Mouse (Mus musculus) CH12.LX (cell line): Measurements from ENCODE around the gene Pithd1. TPM values are rescaled to one million over a fixed set of nuclear protein-coding genes. Genes with fewer than 3 reads are reported as not detected.

Source experiments
- DNase-seq: peaks from one replicate; pipeline ENCODE4 v3.0.0-alpha.2; 2013; ENCODE audit errors: extremely low read depth
- H3K27ac ChIP-seq: 2 replicates; pipeline ENCODE4 v1.5.1; 2012; ENCODE audit warnings: low read depth, mild to moderate bottlenecking, control low read depth, moderate library complexity; ENCODE audit not compliant: insufficient read depth
- H3K27me3 ChIP-seq: replicated peaks from 2 replicates; pipeline ENCODE3; 2012; ENCODE audit warnings: inconsistent platforms
- H3K36me3 ChIP-seq, 2 experiments: replicated peaks in 1 of 2; 2 replicates each; pipeline versions ENCODE3 to v1.6.1; 2012; ENCODE audit warnings: inconsistent platforms in 1 of 2, low read length in 1 of 2, mild to moderate bottlenecking in 1 of 2, mixed read lengths in 1 of 2, moderate library complexity in 1 of 2; ENCODE audit not compliant: control insufficient read depth in 1 of 2, insufficient read depth in 1 of 2
- H3K4me1 ChIP-seq, 2 experiments: 2 replicates each; pipeline ENCODE4 v1.6.1; 2012; ENCODE audit warnings: inconsistent platforms in 1 of 2, moderate library complexity in 1 of 2; ENCODE audit not compliant: insufficient read depth in 2 of 2, control insufficient read depth in 1 of 2
- H3K4me2 ChIP-seq: 2 replicates; pipeline ENCODE4 v1.6.1; 2012; ENCODE audit warnings: low read depth, mild to moderate bottlenecking, control low read depth; ENCODE audit not compliant: poor library complexity, insufficient read depth, severe bottlenecking
- H3K4me3 ChIP-seq, 3 experiments: fragments of 150-350 bp in 1 of 3; sonication (generic) in 1 of 3; replicated peaks in 1 of 3; 2 replicates each; pipeline versions ENCODE3 to v1.5.1; 2011 to 2012; ENCODE audit warnings: low read depth in 2 of 3, low read length in 2 of 3, mild to moderate bottlenecking in 2 of 3, moderate library complexity in 2 of 3, control low read depth in 1 of 3, improper control_type of control experiment in 1 of 3, inconsistent platforms in 1 of 3, mixed read lengths in 1 of 3; ENCODE audit not compliant: poor library complexity in 1 of 3
- H3K79me2 ChIP-seq: replicated peaks from 2 replicates; pipeline ENCODE4 v1.6.1; 2012; ENCODE audit warnings: mild to moderate bottlenecking, moderate library complexity; ENCODE audit not compliant: control insufficient read depth, poor library complexity, insufficient read depth, severe bottlenecking; ENCODE audit errors: extremely low read depth
- H3K9ac ChIP-seq: 2 replicates; pipeline ENCODE4 v1.6.1; 2012; ENCODE audit warnings: low read depth, mild to moderate bottlenecking, control low read depth, moderate library complexity; ENCODE audit not compliant: insufficient read depth
- H3K9me3 ChIP-seq: replicated peaks from 2 replicates; pipeline ENCODE3; 2012; ENCODE audit warnings: low read length, inconsistent platforms, mixed read lengths
- BHLHE40 ChIP-seq: IDR thresholded peaks from 2 replicates; pipeline ENCODE4 v1.6.1; 2011; ENCODE audit warnings: mild to moderate bottlenecking, low read depth, low read length, improper control_type of control experiment
- CHD1 ChIP-seq: IDR thresholded peaks from 2 replicates; pipeline ENCODE4 v1.6.1; 2012; ENCODE audit warnings: low read depth, low read length, improper control_type of control experiment, inconsistent platforms
- CTCF ChIP-seq, 2 experiments: IDR thresholded peaks in 1 of 2; conservative IDR thresholded peaks in 1 of 2; 2 replicates each; pipeline ENCODE4 v1.5.1; 2011 to 2012; ENCODE audit warnings: low read depth in 2 of 2, low read length in 2 of 2, improper control_type of control experiment in 1 of 2, inconsistent platforms in 1 of 2, mild to moderate bottlenecking in 1 of 2, moderate library complexity in 1 of 2
- ELF1 ChIP-seq: IDR thresholded peaks from 2 replicates; pipeline ENCODE4 v1.6.1; 2014; ENCODE audit warnings: low read depth, mild to moderate bottlenecking, inconsistent platforms, low read length, improper control_type of control experiment
- HCFC1 ChIP-seq: IDR thresholded peaks from 2 replicates; pipeline ENCODE4 v1.6.1; 2012; ENCODE audit warnings: low read depth, mild to moderate bottlenecking, inconsistent platforms, low read length, improper control_type of control experiment
- IRF4 ChIP-seq: IDR thresholded peaks from 2 replicates; pipeline ENCODE4 v1.6.1; 2014; ENCODE audit warnings: low read depth, mild to moderate bottlenecking, inconsistent platforms, low read length, improper control_type of control experiment
- JUND ChIP-seq: conservative IDR thresholded peaks from 2 replicates; pipeline ENCODE4 v1.6.1; 2011; ENCODE audit warnings: low read depth, low read length, improper control_type of control experiment
- KAT2A ChIP-seq: IDR thresholded peaks from 2 replicates; pipeline ENCODE4 v1.6.1; 2012; ENCODE audit warnings: low read length, improper control_type of control experiment, inconsistent platforms; ENCODE audit not compliant: insufficient replicate concordance
- MAFK ChIP-seq: IDR thresholded peaks from 2 replicates; pipeline ENCODE4 v1.6.1; 2011; ENCODE audit warnings: low read length, improper control_type of control experiment; ENCODE audit not compliant: insufficient replicate concordance
- MAX ChIP-seq: IDR thresholded peaks from 2 replicates; pipeline ENCODE4 v1.6.1; 2011; ENCODE audit warnings: low read length, improper control_type of control experiment
- MAZ ChIP-seq: IDR thresholded peaks from 2 replicates; pipeline ENCODE4 v1.6.1; 2012; ENCODE audit warnings: low read depth, mild to moderate bottlenecking, inconsistent platforms, low read length, improper control_type of control experiment, moderate library complexity
- MEF2A ChIP-seq: IDR thresholded peaks from 2 replicates; pipeline ENCODE4 v1.6.1; 2014; ENCODE audit warnings: low read depth, mild to moderate bottlenecking, inconsistent platforms, low read length, improper control_type of control experiment, borderline replicate concordance
- MXI1 ChIP-seq: IDR thresholded peaks from 2 replicates; pipeline ENCODE4 v1.6.1; 2011; ENCODE audit warnings: mild to moderate bottlenecking, low read depth, low read length, improper control_type of control experiment
- MYC ChIP-seq: IDR thresholded peaks from 2 replicates; pipeline ENCODE4 v1.6.1; 2011; ENCODE audit warnings: low read depth, mild to moderate bottlenecking, improper control_type of control experiment, low read length
- NELFE ChIP-seq: IDR thresholded peaks from 2 replicates; pipeline ENCODE4 v1.6.1; 2011; ENCODE audit warnings: low read depth, low read length, improper control_type of control experiment
- NRF1 ChIP-seq: IDR thresholded peaks from 2 replicates; pipeline ENCODE4 v1.6.1; 2014; ENCODE audit warnings: low read depth, mild to moderate bottlenecking, inconsistent platforms, low read length, improper control_type of control experiment, moderate library complexity
- POLR2A ChIP-seq: IDR thresholded peaks from 2 replicates; pipeline ENCODE4 v1.6.1; 2011; ENCODE audit warnings: low read depth, mild to moderate bottlenecking, improper control_type of control experiment, low read length
- POLR2AphosphoS2 ChIP-seq: IDR thresholded peaks from 2 replicates; pipeline ENCODE4 v1.6.1; 2011; ENCODE audit warnings: low read depth, low read length, improper control_type of control experiment
- SIN3A ChIP-seq: IDR thresholded peaks from 2 replicates; pipeline ENCODE4 v1.6.1; 2012; ENCODE audit warnings: low read length, improper control_type of control experiment, inconsistent platforms
- SMC3 ChIP-seq: IDR thresholded peaks from 2 replicates; pipeline ENCODE4 v1.6.1; 2011; ENCODE audit warnings: low read depth, low read length, improper control_type of control experiment
- TBP ChIP-seq: conservative IDR thresholded peaks from 2 replicates; pipeline ENCODE4 v1.6.1; 2011; ENCODE audit warnings: low read depth, low read length, improper control_type of control experiment
- TCF12 ChIP-seq: IDR thresholded peaks from 2 replicates; pipeline ENCODE4 v1.6.1; 2014; ENCODE audit warnings: low read depth, mild to moderate bottlenecking, inconsistent platforms, low read length, improper control_type of control experiment
- UBTF ChIP-seq: IDR thresholded peaks from 2 replicates; pipeline ENCODE4 v1.6.1; 2012; ENCODE audit warnings: low read depth, mild to moderate bottlenecking, inconsistent platforms, low read length, improper control_type of control experiment, moderate library complexity
- ZMIZ1 ChIP-seq: IDR thresholded peaks from 2 replicates; pipeline ENCODE4 v1.6.1; 2012; ENCODE audit warnings: low read depth, mild to moderate bottlenecking, inconsistent platforms, low read length, improper control_type of control experiment
- ZNF384 ChIP-seq: IDR thresholded peaks from 2 replicates; pipeline ENCODE4 v1.6.1; 2012; ENCODE audit warnings: low read depth, low read length, improper control_type of control experiment, inconsistent platforms
- dilution Hi-C: fragments of 300-500 bp; cut with MboI; formaldehyde crosslinking; loops from 2 replicates; pipeline ENCODE4 v1.14.3; 2020; ENCODE audit warnings: low sequenced_read_pairs; ENCODE audit not compliant: extremely low pct_unique_long_range_greater_than_20kb, extremely low pct_ligation_motif_present
- in situ Hi-C: fragments of 300-500 bp; cut with MboI; formaldehyde crosslinking; loops from 3 replicates; pipeline ENCODE4 v1.14.3; 2019; ENCODE audit warnings: low sequenced_read_pairs, low pct_ligation_motif_present, low pct_unique_long_range_greater_than_20kb, mixed read lengths
- polyA plus RNA-seq: library from polyadenylated mRNA; unstranded; fragments of >175 nt; gene quantifications from 2 replicates; pipeline ENCODE4 v1.2.1, GENCODE M21; 2012; ENCODE audit warnings: low read depth; ENCODE audit not compliant: insufficient read length
- total RNA-seq, 2 experiments: library from RNA; depleted of rRNA; stranded (reverse); fragments of 300-350 nt in 1 of 2; fragments of >200 nt in 1 of 2; gene quantifications; 2 replicates each; pipeline ENCODE4 v1.2.3; 2012 to 2014

The Pithd1 gene
- total RNA-seq (2012; rRNA removed) (53.2 and 65.4 TPM in 2 replicates), total RNA-seq (2014; rRNA removed) (87.5 and 93.2 TPM in 2 replicates), polyA plus RNA-seq (53.2 and 67.1 TPM in 2 replicates)

DNA sequence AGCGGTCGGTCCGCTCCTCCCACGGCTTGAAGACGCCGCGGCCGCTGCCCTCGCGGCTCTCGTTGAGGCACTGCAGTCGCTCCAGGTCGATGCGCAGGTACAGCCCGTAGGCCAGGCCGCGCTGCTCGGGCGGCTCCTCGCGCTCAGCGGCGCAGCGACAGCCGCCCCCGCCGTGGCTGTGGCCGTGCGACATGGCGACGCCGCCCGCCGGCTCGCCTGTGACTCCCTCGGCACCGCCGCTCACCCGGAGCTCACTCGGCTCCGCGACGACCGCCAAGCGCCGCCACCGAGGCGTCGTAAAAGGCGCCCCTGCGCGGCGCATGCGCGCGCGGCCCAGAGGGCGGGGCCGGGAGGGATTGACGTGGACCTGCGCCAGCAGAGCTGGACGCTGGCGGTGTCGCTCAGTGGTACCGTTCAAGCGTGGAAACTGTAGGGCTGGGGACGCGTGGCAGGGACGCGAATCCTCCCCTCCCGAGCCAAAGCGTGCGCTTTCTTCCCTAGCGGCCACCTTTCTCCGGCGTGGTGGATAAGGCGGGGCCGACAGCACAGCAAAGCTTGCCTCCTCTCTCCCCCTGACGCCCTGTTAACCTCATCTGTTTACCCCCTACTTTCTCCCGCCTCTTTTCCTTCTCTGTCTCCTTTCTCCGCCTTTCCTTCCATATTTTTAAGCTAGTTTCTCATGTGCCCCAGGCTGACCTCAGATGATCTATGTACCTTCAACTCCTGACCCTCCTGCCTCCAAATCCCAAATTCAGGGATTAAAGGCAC is at the start of gene Pithd1:
TSS of gene Pithd1 (minus strand) at position 322 of the 768 bp plus-strand sequence.
- H3K4me1 ChIP-seq = peaks cover 2 to 26% of the 10 kb centered on the region in 2 experiments; a peak in 2 of 4 replicates
- DNase-seq = peak; percentile 91

DNA sequence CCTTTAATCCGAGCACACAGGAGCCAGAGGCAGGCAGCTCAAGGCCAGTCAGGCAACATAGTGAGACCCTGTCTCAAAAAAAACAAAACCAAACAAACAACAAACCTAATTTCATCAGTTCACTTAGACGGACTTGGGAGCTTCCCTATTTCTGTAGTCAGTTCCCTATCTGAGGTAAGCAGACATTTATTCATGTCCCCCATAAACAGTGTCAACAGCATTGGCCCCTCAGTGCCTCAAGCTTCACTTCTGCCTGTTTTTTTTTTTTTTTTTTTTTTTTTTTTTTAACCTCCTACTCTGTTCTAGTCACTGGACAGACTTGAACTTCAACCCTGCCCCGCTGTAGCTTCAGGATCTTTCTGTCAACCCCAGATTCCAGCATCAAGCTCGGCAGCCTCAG is 48.0 kb upstream of the Pithd1 start:
- Histone ChIP-seq H3K27me3 (no peaks in the 10 kb centered on the region), H3K79me2 (no peaks in the 10 kb centered on the region), H3K9me3 (peaks cover 9% of the 10 kb centered on the region), H3K27ac (no peak overlapping the region)
- in situ Hi-C loops (no loop called here), dilution Hi-C loops (no loop called here)
- DNase-seq = no peak
- TF ChIP-seq ZNF384 (peak; percentile 72), ELF1 (no peak)
- TF ChIP-seq, all 38 proteins: peak for 1
- Histone ChIP-seq H3K4me2 (no peak overlapping the region), H3K4me3 (no peak overlapping the region), H3K36me3 (no peaks in the 10 kb centered on the region), H3K4me1 (peaks cover 6 to 38% of the 10 kb centered on the region in 2 experiments), H3K9ac (no peak overlapping the region)

More for the DNA sequence above, at the start of gene Pithd1:
- in situ Hi-C loops (loop anchor here (5.0 kb wide), 1 partner anchor 45 kb away; no protein-coding TSS in a partner anchor), dilution Hi-C loops (no loop called here)
- peaks cover 21% of the 10 kb centered on the region for H3K79me2 ChIP-seq
- H3K9ac ChIP-seq = peak within 1 kb of the TSS; percentile 70
- peak within 1 kb of the TSS; percentile 96 to 99 (median 96) for H3K4me3 ChIP-seq
- peak within 1 kb of the TSS; percentile 82 for H3K4me2 ChIP-seq
- peak within 1 kb of the TSS; percentile 14; the same call in 1 of the 2 replicates for H3K27ac ChIP-seq
- H3K27me3 ChIP-seq = no peaks in the 10 kb centered on the region
- H3K36me3 ChIP-seq = peaks cover 18 to 30% of the 10 kb centered on the region in 2 experiments
- H3K9me3 ChIP-seq = peaks cover 7% of the 10 kb centered on the region
- TF ChIP-seq POLR2A = peak; percentile 97
- TF ChIP-seq TCF12 = peak; percentile 82
- no peak for TF ChIP-seq ZNF384
- TF ChIP-seq MEF2A = peak; percentile 65; the same call in 1 of the 2 replicates
- TF ChIP-seq NRF1 = peak; percentile 99
- TF ChIP-seq MAFK = no peak
- TF ChIP-seq POLR2AphosphoS2 = peak; percentile 88; the same call in 1 of the 2 replicates
- peak; percentile 49; the same call in 1 of the 2 replicates for TF ChIP-seq ELF1
- peak in 1 of 2 experiments; percentile 35; a peak in 1 of 4 replicates for TF ChIP-seq CTCF (conservative IDR thresholded peaks at IDR 0.05 in 1 of 2, IDR thresholded peaks at IDR 0.05 in 1 of 2; ENCODE audit: low read depth in 2 of 2, low read length in 2 of 2)
- no peak; the same call in 1 of the 2 replicates for TF ChIP-seq SMC3
- TF ChIP-seq TBP = peak; percentile 51
- TF ChIP-seq MAZ = peak; percentile 79
- TF ChIP-seq NELFE = peak; percentile 96
- TF ChIP-seq UBTF = peak; percentile 94
- TF ChIP-seq KAT2A = no peak
- peak; percentile 86 for TF ChIP-seq MXI1
- TF ChIP-seq CHD1 = no peak
- peak; percentile 50; the same call in 1 of the 2 replicates for TF ChIP-seq IRF4
- TF ChIP-seq SIN3A = peak; percentile 92
- peak; percentile 84 for TF ChIP-seq MAX
- TF ChIP-seq JUND = no peak
- TF ChIP-seq MYC = peak; percentile 80
- 0 out of 2 replicates have a peak, but pooled peaks have one; percentile 14 for TF ChIP-seq BHLHE40
- peak; percentile 97 for TF ChIP-seq ZMIZ1
- TF ChIP-seq HCFC1 = peak; percentile 76
